Mouse (Mus musculus) liver, embryonic 16.5 days (tissue): ENCODE data around the gene Efcab11. TPM values are rescaled to one million over a fixed set of nuclear protein-coding genes. Genes with fewer than 3 reads are reported as not detected.

Source experiments
- ATAC-seq: fragments of 200-750 bp; cut with Nextera tagmentation; 2 replicates; pipeline ENCODE4 v1.8.0; 2017; ENCODE audit warnings: low read depth, mild to moderate bottlenecking, moderate number of reproducible peaks, moderate library complexity
- H3K27ac ChIP-seq: fragments of 300-500 bp; sonication (generic); 2 replicates; pipeline ENCODE4 v1.5.1; 2014; ENCODE audit warnings: mild to moderate bottlenecking, low read length
- H3K27me3 ChIP-seq: fragments of 300-500 bp; sonication (generic); 2 replicates; pipeline ENCODE4 v1.6.1; 2014; ENCODE audit warnings: low read depth, low read length, mixed read lengths; ENCODE audit not compliant: control insufficient read depth, insufficient read depth
- H3K36me3 ChIP-seq: fragments of 300-500 bp; sonication (generic); 2 replicates; pipeline ENCODE4 v1.6.1; 2014; ENCODE audit warnings: mild to moderate bottlenecking; ENCODE audit not compliant: control insufficient read depth, insufficient read depth
- H3K4me1 ChIP-seq: fragments of 300-500 bp; sonication (generic); 2 replicates; pipeline ENCODE4 v1.6.1; 2014; ENCODE audit warnings: low read depth, low read length, mixed read lengths; ENCODE audit not compliant: control insufficient read depth
- H3K4me2 ChIP-seq: fragments of 300-500 bp; sonication (generic); 2 replicates; pipeline ENCODE4 v1.6.1; 2014; ENCODE audit warnings: low read depth, low read length, mixed read lengths
- H3K4me3 ChIP-seq: fragments of 300-500 bp; sonication (generic); 2 replicates; pipeline ENCODE4 v1.5.1; 2014; ENCODE audit warnings: low read depth, mild to moderate bottlenecking, low read length
- H3K9ac ChIP-seq: fragments of 300-500 bp; sonication (generic); 2 replicates; pipeline ENCODE4 v1.6.1; 2014; ENCODE audit warnings: low read depth, low read length
- H3K9me3 ChIP-seq: fragments of 300-500 bp; sonication (generic); replicated peaks from 2 replicates; pipeline ENCODE4 v1.6.1; 2016; ENCODE audit warnings: low read length; ENCODE audit not compliant: control insufficient read depth
- WGBS: fragments of 180-500 bp; shearing (Covaris S2); extraction: QIAGEN DNeasy Blood & Tissue Kit; methylation state at CpG from one replicate; pipeline ENCODE4 v1.1.7; 2014; ENCODE audit not compliant: insufficient replicate concordance; 5-methylcytosine and 5-hydroxymethylcytosine counted together
- polyA plus RNA-seq: library from polyadenylated mRNA; unstranded; fragments of >200 nt; fragmentation: Nextera tagmentation; extraction: Ambion mirVana; gene quantifications from 2 replicates; pipeline ENCODE4 v1.2.1, GENCODE M21; 2015

Efcab11 gene
- polyA plus RNA-seq, 1 experiment from 2014 or later, result 5.0 TPM

GRCm38 (mm10) chr12:99859391-99860100 is 24.7 kb downstream of the Efcab11 start:
- Histone ChIP-seq H3K4me3 (no peak overlapping the region), H3K9ac (no peak overlapping the region), H3K27ac (no peak overlapping the region), H3K4me1 (no peaks in the 10 kb centered on the region; the same call in 1 of the 2 replicates), H3K9me3 (no peaks in the 10 kb centered on the region), H3K4me2 (no peak overlapping the region), H3K36me3 (no peaks in the 10 kb centered on the region), H3K27me3 (no peaks in the 10 kb centered on the region)
- no peak for ATAC-seq
- 62% methylated on average over 3 of the region's 3 CpGs for WGBS

GRCm38 (mm10) chr12:99858664-99859063 is 25.6 kb downstream of the Efcab11 start:
- no peak overlapping the region for H3K4me3 ChIP-seq
- H3K9me3 ChIP-seq, result no peaks in the 10 kb centered on the region
- no peaks in the 10 kb centered on the region; the same call in 1 of the 2 replicates for H3K4me1 ChIP-seq
- no peaks in the 10 kb centered on the region for H3K27me3 ChIP-seq
- no peak overlapping the region for H3K9ac ChIP-seq
- H3K36me3 ChIP-seq, result no peaks in the 10 kb centered on the region
- no peak overlapping the region for H3K4me2 ChIP-seq
- ATAC-seq, result no peak
- no peak overlapping the region for H3K27ac ChIP-seq
- WGBS, result 79% methylated on average over 5 of the region's 5 CpGs

DNA sequence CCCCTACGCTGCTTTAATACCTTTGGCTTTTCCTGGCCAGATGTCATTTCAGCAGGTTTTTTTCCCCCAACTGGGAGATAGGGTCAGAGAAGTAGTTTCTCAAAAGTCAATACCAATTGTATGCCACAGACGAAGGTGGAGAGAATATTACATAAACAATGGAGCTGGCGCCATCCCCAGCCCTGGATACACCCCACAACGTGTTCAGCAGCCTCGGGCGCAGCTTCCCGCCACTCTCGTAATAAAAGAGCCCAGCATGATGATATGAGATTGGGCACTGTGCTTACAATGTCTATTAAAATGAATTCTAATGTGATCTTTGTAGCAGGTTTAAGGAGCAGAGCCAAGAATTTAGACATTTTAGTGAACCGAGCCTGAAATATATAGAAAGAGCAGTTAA is 28.2 kb downstream of the Efcab11 start:
- Histone ChIP-seq H3K9ac (no peak overlapping the region), H3K27ac (no peak overlapping the region), H3K4me3 (no peak overlapping the region), H3K9me3 (no peaks in the 10 kb centered on the region), H3K4me1 (no peaks in the 10 kb centered on the region; the same call in 1 of the 2 replicates), H3K36me3 (no peaks in the 10 kb centered on the region), H3K4me2 (no peak overlapping the region), H3K27me3 (no peaks in the 10 kb centered on the region)
- 68% methylated on average over 9 of the region's 9 CpGs for WGBS
- ATAC-seq, result no peak

- Histone ChIP-seq H3K9me3 (no peaks in the 10 kb centered on the region), H3K9ac (no peak overlapping the region), H3K4me1 (no peaks in the 10 kb centered on the region), H3K4me2 (no peak overlapping the region), H3K27ac (no peak overlapping the region), H3K27me3 (no peaks in the 10 kb centered on the region), H3K36me3 (no peaks in the 10 kb centered on the region), H3K4me3 (no peak overlapping the region)
- ATAC-seq, result no peak
- 72% methylated on average over 14 of the region's 14 CpGs for WGBS
Observed at GRCm38 (mm10) chr12:99853323-99854258, 30.6 kb downstream of the Efcab11 start.

DNA sequence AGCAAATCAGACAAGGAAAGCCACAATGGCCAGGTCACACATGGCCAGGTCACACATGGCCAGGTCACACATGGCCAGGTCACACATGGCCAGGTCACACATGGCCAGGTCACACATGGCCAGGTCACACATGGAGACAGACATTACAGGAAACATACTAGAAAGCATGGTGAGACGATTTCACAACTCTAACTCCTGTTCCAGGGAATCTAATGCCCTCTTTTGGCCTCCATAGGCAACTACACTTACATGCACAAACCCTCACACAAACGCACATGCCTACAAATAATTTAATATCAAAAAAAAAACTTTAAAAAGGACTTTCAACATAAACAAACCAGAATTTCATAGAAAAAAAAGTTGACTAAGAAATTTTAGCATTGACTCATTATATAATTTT is 34.2 kb downstream of the Efcab11 start:
- 72% methylated on average over 2 of the region's 2 CpGs for WGBS
- Histone ChIP-seq H3K36me3 (no peaks in the 10 kb centered on the region), H3K9me3 (no peaks in the 10 kb centered on the region), H3K4me1 (no peaks in the 10 kb centered on the region), H3K4me2 (no peak overlapping the region), H3K4me3 (no peak overlapping the region), H3K27ac (no peak overlapping the region), H3K9ac (no peak overlapping the region), H3K27me3 (no peaks in the 10 kb centered on the region)
- ATAC-seq, result no peak

DNA sequence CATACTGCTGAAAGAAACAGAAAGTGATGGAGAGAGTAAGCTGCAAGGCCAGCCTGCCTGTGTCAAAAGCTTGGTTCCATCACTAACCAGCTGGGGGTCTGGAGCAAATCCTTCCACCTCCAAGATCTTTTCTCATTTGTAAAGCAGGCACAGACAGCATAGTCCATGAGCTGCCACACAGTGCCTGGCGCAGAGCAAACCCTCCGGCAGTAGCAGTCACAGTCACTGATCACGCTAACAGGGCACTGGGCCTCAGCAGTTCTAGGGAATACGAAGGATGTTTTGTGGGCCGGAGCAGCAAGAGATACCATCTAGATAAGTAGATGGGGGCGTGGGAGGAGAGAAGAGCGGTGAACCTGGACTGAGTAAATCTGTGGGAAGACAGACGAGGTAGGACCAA is 39.3 kb downstream of the Efcab11 start:
- no peaks in the 10 kb centered on the region for H3K4me1 ChIP-seq
- H3K27me3 ChIP-seq, result no peaks in the 10 kb centered on the region
- H3K36me3 ChIP-seq, result no peaks in the 10 kb centered on the region
- no peak overlapping the region for H3K27ac ChIP-seq
- H3K9ac ChIP-seq, result no peak overlapping the region
- no peaks in the 10 kb centered on the region for H3K9me3 ChIP-seq
- H3K4me3 ChIP-seq, result no peak overlapping the region
- WGBS, result 77% methylated on average over 8 of the region's 8 CpGs
- no peak overlapping the region for H3K4me2 ChIP-seq
- ATAC-seq, result no peak

GRCm38 (mm10) chr12:99838703-99839102 is 45.5 kb downstream of the Efcab11 start:
- Histone ChIP-seq H3K27ac (no peak overlapping the region), H3K4me2 (no peak overlapping the region), H3K4me3 (no peak overlapping the region), H3K27me3 (no peaks in the 10 kb centered on the region), H3K36me3 (no peaks in the 10 kb centered on the region), H3K4me1 (no peaks in the 10 kb centered on the region), H3K9me3 (no peaks in the 10 kb centered on the region), H3K9ac (no peak overlapping the region)
- 76% methylated on average over 14 of the region's 14 CpGs for WGBS
- ATAC-seq, result no peak

DNA sequence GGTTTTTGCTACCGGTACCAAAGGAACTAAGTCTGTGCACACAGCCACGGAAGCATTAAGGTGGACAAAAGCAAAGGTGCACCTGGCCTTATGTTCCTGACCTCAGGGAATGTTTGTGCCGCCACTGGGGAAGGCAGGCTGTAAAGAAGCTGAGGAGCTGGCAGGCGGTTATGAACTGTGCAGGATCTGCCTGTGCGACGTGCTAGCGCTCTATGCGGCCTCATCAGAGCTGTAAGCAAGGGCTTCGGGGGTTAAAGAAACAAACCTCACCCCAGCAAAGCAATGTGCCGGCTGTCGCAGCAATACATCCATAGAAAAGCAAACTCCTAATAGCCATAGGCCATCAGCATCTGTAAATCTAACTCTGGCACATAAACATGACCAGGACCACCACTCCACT is 46.1 kb downstream of the Efcab11 start:
- 77% methylated on average over 11 of the region's 11 CpGs for WGBS
- no peak for ATAC-seq
- Histone ChIP-seq H3K9me3 (no peaks in the 10 kb centered on the region), H3K4me2 (no peak overlapping the region), H3K4me3 (no peak overlapping the region), H3K27me3 (no peaks in the 10 kb centered on the region), H3K36me3 (no peaks in the 10 kb centered on the region), H3K27ac (no peak overlapping the region), H3K4me1 (no peaks in the 10 kb centered on the region), H3K9ac (no peak overlapping the region)

DNA sequence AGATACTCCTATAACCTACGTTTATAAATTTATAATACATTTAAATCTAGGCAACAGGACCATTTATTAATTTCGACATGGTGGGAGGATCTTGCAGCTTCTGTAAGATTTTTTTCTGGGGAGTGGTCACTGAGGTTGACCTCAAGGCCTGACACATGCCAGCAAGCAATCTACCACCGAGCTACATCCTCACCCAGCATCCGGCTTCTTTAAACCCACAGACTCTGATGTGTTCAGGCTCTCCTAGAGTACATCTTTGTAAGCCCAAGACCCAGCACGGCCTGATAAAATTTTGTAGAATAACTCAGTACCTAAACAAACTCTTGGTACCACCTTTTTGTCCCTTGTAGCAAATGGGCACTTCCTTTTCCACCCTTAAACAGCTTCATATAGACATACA is 46.7 kb downstream of the Efcab11 start:
- no peaks in the 10 kb centered on the region for H3K36me3 ChIP-seq
- no peak overlapping the region for H3K4me2 ChIP-seq
- no peak overlapping the region for H3K9ac ChIP-seq
- ATAC-seq, result no peak
- H3K4me1 ChIP-seq, result no peaks in the 10 kb centered on the region
- no peak overlapping the region for H3K27ac ChIP-seq
- WGBS, result 52% methylated on average over 5 of the region's 5 CpGs
- no peak overlapping the region for H3K4me3 ChIP-seq
- no peaks in the 10 kb centered on the region for H3K9me3 ChIP-seq
- H3K27me3 ChIP-seq, result no peaks in the 10 kb centered on the region
